Mouse (Mus musculus): ENCODE data around the gene Smo. TPM values are rescaled to one million over a fixed set of nuclear protein-coding genes. Genes with fewer than 3 reads are reported as not detected.
A peak's percentile ranks its signal among the peaks of the same experiment; 100 is the strongest.

The Smo gene
- 10 to 100 TPM; 11.0 to 14.4 TPM for total RNA-seq (2021)
- long read RNA-seq, experiment 1, transcript Smo-201 (12 exons, 3,779 nt), result major isoform, 10 of 11 reads
- long read RNA-seq, experiment 1, partial matches to known transcripts, result 0 of 11 reads
- long read RNA-seq, experiment 1, other reads (novel, unspliced or antisense), result 1 of 11 reads
- long read RNA-seq, experiment 2, transcript Smo-201 (12 exons, 3,779 nt), result major isoform, 10 of 13 reads
- long read RNA-seq, experiment 2, partial matches to known transcripts, result 3 of 13 reads
- long read RNA-seq, experiment 2, other reads (novel, unspliced or antisense), result 0 of 13 reads

DNA sequence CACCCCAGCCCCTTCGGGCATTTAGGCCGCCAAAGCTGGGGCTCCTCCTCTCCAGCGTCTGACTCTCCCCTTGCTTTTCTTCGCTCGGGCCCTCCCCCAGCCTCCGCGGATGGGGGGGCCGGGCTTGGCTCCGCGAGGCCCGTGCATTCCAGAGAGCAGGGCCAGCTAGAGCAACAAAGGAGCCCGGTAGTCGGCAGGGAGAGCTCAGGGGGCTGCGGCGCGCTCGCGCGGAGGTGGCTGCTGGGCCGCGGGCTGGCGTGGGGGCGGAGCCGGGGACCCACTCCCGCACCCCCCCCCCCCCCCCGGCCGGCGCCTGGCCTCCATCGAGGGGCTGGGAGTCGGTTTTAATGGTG, at the start of gene Smo:
Gene Smo, plus strand, starts transcription at position 168 of the 353 bp plus-strand sequence.
- DNase-seq, result peak; percentile 82
- intact Hi-C loops (cut with DNase I; ENCODE audit: low total_unique reads), result no loop called here

DNA sequence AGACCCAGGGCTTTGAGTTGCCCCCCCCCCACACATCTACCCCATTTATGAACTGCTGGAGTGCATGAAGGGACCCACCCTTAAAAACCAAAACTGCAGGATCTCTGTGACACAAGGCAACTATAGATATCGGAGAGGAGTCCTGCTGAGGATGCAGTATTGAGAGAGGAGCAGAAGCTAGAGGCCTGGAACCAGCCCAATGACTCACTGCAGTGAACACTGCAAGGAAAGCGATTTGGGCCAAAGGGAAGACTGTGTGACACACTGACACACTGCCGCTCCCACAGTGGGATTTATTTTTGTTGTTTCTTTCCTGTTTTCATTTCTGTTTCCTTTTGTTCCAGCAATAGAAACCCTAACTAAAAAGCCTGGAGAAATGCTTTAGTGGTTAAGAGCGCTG, 49.4 kb upstream of the Smo start:
- no peak for DNase-seq
- intact Hi-C loops (cut with DNase I; ENCODE audit: low total_unique reads), result no loop called here

DNA sequence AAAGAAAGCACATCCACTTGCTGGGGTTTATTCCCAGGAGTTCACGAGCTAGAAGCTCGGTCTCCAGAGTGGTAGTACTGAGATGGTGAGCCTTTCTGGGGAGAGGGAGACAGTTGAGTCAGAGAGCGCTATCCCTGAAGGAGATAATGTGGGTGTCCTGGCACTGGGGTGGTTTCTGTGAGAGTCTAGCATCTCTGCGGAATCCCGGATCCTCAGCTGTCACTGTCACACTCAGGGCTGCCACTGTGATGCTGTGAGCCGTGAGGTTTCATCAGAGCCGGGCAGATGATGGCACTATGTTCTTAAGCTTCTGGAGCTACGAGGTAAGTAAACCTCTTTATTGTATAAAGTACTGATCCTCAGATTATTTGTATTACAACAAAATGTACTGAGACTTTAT, 45.8 kb upstream of the Smo start:
- DNase-seq, result no peak
- intact Hi-C loops (cut with DNase I; ENCODE audit: low total_unique reads), result no loop called here

DNA sequence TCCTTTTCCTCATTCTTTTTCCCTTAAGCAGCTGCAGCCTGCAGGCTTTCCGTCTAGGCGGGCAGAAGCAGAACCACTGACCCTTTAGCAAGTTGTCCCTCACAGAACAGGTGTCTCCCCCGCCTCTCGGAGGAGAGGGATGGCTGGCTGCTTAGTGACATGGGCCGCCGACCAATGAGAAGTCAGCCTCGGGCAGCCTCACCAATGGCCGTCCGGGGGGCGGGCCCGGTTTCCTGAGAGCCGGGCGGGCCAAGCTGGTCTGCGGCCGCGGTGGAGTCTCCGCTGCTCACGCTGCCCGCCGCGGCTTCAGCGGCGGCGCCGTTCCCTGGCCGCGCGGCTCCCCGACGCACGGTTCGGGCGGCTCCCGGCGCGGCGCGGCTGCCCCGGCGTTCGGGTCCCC, 41.4 kb upstream of the Smo start, which contains the start of gene Tspan33:
Gene Tspan33, plus strand, starts transcription at position 270 of the 400 bp plus-strand sequence.
- intact Hi-C loops (cut with DNase I; ENCODE audit: low total_unique reads), result no loop called here
- DNase-seq, result peak; percentile 94

DNA sequence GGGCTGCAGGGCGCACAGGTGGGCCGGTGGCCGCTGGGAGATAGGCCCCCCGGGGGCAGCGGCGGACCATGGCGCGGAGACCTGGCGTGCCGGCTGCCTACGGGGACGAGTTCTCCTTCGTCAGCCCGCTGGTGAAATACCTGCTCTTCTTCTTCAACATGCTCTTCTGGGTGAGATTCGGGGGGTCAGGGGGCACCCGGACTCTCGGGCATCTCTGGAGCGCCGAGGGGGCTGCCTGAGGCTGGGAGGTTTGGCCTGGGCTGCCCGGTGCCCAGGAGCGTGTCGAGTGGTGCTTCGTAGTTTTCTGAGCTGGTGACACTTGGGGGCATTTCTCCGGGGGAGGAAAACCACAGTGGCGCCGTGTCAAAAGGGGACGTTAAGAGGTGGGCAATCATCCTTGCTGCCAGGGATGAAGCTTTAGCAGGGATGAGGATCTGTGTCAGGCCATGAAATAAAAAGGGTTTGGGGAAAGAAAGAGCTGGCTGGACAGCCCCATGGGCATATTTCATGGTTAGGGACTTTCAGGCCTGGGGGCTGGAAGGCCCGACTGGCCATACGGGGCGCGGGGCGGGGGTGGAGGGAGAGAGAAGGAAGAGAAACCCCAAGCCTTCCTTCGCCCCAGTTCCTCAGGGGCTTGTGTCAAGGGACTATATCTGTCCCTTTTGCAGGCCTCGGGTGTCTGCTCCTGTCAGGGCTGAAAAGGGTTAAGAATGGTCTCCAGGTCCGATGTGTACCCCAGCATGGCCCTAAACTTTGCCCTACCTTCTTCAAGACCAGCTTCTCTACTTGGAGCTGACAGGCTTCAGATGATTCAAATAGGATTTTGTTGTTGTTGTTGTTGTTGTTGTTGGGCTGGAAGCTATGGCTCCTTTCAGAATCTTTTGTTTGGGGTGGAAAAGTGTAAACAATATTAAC, 40.7 kb upstream of the Smo start:
- no peak for DNase-seq
- intact Hi-C loops (cut with DNase I; ENCODE audit: low total_unique reads), result no loop called here

DNA sequence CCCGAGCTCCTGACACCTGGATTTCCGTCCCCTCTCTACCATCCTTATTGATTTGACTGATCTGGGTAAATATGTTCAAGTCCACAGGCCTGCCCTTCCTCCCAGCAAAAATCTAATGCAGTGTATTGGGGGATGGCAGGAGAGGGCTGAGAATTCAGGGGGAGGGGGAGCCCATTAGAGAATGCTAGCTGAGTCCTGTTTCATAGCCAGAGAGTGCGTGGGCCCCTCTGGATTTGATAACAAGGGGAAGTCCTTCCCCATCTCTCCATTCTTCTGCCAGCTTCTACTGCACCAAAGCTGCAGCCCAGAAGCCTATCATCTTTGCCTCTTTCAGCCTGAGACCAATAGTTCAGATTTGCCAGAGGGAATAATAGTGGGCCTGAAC, 40.0 kb upstream of the Smo start:
- intact Hi-C loops (cut with DNase I; ENCODE audit: low total_unique reads), result no loop called here
- no peak for DNase-seq

DNA sequence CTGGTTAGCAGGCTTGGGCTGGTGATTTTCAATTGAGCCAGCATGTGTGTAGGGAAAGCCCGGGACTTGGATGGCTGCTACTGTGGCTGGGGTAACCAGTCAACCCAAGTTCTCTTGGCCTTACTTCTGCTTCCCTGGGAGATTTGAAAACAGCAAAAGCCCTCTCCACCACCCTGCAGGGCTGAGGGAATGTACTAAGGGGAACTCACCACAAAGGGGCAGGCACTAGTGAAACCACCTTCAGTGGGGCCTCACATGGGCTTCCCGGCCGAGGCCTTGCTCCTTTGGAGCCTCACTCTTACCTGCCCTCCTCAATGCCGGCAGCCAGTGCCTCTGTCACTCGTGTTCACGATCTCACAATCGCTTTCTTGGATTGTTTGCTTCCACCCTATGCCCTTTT, 39.3 kb upstream of the Smo start:
- no peak for DNase-seq
- intact Hi-C loops (cut with DNase I; ENCODE audit: low total_unique reads), result no loop called here

DNA sequence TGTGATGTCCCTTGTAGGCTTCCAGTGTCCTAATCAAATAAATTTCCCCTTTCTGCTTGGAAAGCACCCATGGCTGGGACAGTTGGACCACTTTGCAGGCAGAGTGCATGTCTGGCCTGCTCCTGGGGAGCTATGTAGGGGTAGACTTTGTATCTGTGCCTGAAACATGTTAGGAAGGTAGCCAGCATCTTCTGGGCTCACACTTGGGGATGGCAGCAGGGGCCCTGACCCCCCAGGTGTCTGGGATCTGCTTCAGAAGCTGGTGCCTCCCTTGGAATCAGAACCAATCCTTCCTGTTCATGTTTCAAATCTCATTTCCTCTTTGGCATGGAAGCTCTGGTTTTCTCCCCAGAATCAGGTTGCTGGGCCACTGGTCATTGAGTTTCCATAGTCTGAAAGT, 38.2 kb upstream of the Smo start:
- DNase-seq, result no peak
- intact Hi-C loops (cut with DNase I; ENCODE audit: low total_unique reads), result no loop called here

DNA sequence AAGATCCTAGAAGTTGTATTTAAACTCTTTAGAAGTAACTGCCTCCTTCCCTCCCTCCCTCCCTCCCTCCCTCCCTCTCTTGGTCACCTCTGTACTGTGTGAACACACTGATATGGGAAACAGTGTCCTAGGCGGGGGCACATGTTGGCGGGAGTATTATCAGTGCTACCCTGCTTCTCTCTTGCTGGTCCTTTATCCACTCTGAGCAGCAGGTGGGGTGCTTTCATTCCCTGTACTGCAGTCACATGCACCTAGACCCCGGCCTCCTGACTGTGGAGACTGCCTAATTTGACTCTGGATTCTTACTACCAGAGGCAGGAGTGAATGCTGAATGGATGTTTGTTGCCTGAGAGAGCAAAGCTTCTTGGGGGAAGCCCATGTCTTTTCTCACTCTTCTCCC, 37.8 kb upstream of the Smo start:
- intact Hi-C loops (cut with DNase I; ENCODE audit: low total_unique reads), result no loop called here
- DNase-seq, result no peak

DNA sequence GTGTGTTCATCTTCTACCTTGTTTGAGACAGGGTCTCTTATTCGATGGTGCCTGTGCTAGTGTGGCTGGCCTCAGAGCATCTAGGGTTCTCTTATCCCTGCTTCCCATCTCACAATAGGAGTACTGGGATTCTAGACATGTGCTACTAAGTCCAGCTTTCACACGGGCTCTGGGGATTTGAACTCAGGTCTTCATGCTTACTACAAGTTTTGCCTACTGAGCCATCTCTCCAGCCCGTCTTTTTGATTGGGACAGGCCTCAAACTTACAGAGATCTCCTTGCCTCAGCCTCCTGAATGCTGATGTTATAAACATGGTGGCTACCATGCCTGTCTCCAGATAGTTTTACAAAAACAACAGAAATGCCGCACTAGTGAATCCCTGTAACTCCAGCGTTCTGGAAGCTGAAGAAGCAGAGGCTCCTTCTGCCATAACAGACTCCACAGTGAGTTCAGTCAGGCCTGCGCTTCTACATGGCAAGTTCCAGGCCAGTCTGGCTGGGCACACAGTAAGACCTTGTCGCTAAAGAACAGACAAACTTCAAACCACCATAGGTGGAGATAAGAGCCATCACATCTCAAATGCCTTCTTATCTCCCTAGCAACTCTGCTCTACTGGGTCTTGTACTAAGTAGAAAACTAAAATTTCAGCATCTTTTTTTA, 36.1 kb upstream of the Smo start:
- intact Hi-C loops (cut with DNase I; ENCODE audit: low total_unique reads), result no loop called here
- no peak for DNase-seq

DNA sequence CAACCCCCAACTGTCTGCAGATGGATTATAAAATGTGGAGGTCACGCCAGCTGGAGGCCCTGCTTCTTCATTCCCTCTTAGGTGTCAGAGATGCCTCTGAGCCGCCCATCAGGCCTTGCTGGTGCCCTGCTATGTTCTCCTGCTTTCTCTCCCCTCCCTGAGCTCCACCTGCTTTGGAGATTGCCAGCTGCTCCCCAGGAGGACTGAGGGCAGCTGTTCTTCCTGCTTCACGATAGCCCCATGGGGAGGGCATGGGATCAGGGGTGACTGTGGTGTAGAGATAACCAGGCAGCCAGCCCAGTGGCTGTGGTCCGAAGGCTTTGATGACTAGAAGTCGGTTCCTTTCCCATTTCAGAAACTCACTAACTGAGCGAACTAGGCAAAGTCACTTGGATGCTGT, 34.3 kb upstream of the Smo start:
- no peak for DNase-seq
- intact Hi-C loops (cut with DNase I; ENCODE audit: low total_unique reads), result no loop called here

DNA sequence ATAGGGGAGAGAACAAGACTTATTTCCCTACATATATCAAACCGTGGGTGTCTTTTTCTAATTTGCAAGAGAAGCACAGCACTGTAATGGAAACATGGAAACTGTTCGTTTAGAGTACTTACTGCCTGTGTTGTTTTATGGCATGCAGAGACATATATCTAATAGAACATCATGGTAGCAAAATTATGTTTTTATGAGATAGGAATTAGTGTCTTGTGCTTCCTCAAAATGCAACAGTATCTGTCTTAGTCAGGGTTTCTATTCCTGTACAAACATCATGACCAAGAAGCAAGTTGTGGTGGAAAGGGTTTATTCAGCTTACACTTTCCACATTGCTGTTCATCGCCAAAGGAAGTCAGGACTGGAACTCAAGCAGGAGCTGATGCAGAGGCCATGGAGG, 33.2 kb upstream of the Smo start:
- intact Hi-C loops (cut with DNase I; ENCODE audit: low total_unique reads), result no loop called here
- no peak for DNase-seq

DNA sequence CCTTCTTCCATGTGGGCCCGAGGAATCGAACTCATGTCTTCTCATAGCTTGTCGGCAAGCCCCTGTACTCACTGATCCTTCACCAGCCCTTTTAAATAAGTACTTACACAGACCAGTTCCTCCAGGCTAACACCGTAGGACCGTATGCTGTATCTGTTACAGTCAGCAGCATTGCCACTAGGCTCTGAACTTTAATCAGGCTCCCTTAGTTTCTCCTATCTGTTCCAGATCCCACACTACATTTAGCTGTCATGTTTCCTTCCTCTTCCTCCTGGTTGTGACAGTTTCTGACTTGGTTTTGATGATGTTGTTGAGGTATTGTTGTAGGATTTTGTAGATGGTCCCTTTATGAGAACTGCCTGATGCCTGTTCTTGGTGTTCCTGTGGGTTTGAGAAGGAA, 31.2 kb upstream of the Smo start:
- intact Hi-C loops (cut with DNase I; ENCODE audit: low total_unique reads), result no loop called here
- DNase-seq, result no peak

DNA sequence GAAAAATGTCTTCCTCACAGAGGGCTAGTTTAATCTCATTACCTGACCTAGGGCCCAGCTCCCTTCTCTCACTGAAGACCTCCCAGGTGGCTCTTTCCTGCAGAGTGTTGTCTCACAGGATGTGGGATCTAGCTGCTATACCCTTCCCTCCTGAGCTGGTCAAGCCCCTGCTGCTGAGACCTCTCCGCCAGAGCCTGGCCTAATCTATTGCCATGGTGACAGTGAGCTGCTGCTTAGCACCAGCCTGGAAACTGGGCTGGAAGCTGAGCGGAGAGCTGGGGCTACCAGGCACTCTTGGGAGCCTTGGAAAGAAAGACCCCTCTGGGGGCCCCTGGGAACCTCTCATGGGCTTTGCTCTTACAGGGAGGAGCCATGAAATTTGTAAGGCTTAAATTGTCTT, 27.4 kb upstream of the Smo start:
- intact Hi-C loops (cut with DNase I; ENCODE audit: low total_unique reads), result loop anchor here (5.0 kb wide), 1 partner anchor 109 kb away; no protein-coding TSS in a partner anchor
- no peak for DNase-seq

DNA sequence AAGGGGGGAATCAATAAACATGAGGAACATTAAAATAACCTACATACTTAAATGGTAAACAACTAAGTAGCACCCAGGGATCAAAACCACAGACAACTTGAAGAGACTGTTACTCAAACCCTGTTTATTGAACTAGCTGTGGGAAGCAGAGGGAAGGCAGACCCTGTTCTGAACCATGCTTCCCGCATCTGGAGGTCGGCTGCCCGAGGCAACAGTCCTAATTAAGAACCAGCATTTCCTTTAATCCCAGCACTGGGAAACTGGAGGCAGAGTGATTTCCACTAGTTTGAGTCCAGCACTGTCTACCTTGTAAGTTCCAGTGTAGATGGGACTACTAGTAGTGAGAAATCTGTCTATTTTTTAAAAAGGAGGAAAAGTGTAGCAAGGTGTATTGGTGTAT, 24.0 kb upstream of the Smo start:
- intact Hi-C loops (cut with DNase I; ENCODE audit: low total_unique reads), result loop anchor here (2.0 kb wide), 1 partner anchor 47 kb away; no protein-coding TSS in a partner anchor
- DNase-seq, result no peak

DNA sequence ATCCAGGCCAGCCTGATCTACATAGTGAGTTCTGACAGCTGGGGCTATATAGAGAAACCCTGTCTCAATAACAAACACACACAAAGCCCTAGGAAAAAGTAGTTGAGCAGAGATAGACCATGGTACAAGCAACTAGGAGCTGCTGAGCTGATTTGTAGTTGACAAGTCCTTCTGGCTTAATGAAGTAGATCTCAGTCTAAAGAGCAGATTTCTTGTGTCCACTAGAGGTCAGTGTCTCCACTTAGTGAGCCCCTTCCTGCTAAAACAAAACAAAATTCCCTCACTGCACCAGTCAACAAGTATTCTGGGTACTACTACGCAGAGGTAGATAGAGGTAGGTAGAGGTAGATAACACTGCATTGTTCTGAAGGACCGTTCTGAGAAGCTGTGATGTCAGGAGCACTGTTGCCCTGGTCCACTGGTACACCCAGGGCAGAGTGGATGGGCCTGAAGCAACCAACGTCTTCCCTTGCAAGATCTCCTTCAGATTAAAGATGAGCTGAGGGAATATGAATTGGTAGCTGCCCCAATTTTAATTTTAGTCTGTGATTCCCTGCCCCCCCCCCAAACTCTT, 23.2 kb upstream of the Smo start:
- DNase-seq, result no peak
- intact Hi-C loops (cut with DNase I; ENCODE audit: low total_unique reads), result no loop called here

DNA sequence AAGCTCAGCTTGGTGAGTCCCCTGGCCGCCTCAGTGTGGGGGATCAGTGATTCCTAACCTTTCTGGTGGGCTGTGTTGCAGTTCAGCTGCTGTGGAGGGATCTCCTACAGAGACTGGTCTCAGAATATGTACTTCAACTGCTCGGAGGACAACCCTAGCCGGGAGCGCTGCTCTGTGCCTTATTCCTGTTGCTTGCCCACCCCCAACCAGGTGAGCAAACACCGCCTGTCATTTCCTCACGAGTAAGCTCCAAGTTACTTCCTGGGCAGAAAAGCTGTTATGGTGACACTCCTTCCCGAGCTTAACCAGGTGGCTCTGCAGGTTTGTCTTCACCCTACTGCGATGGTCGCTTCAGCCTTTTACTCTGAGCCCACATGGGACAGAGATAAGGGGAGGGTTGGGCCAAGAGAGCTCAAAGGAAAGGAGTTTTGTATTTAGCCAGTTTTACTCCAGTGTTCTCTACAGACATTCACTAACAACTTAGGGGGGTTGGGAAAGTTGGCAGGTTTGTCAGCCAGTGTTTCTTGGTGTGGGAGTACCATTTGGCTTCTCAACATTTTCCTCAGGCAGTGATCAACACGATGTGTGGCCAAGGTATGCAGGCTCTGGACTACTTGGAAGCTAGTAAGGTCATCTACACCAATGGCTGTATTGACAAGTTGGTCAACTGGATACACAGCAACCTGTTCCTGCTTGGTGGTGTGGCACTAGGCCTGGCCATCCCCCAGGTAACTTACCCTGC, 18.5 kb upstream of the Smo start:
- intact Hi-C loops (cut with DNase I; ENCODE audit: low total_unique reads), result no loop called here
- no peak for DNase-seq

DNA sequence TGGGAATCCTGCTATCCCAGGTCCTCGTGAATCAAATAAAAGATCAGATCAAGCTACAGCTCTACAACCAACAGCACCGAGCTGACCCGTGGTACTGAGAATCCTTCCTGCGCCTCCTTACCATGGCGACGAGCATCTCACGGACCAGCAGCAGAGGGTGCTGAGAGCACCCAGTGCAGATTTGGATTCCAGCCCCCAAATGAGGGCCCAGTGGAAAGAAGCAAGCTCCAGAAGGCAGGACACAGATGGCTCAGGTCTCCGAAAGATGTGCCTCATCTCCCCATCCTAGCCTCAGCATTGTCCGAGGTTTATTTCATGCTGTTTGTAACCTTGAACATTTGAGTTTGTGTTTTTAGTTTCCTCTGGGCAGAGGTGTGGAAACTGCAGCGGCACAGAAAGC, 17.8 kb upstream of the Smo start:
- intact Hi-C loops (cut with DNase I; ENCODE audit: low total_unique reads), result no loop called here
- DNase-seq, result no peak

DNA sequence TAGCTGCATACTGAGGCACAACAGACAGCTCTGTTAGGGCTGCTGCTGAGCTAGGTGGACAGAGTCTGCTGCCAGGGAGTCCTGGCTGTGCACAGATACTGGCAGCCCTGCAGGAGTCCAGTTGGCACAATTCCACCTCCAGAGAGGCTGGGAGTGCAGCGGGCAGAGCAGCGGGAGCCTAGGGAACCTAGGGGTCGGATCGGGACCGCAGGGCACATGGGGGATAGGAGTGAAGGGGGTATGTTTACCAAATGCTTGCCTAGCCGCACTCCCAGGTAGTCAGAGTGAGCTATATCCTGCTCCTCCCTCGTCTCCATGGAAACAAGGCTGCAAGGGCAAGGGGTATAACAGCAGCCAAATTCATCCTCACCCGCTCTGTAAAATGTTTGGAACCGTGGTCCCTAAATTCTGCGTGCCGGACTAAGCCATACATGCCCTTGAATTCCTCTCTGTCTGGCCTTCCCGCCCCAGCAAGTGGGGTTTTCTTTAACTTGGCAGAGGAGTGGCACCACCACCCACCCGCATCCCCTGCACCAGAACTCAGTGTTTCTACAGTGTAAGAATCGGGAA, 17.3 kb upstream of the Smo start:
- intact Hi-C loops (cut with DNase I; ENCODE audit: low total_unique reads), result no loop called here
- DNase-seq, result peak; percentile 45

Data from gastrocnemius, postnatal 14 days (tissue).